Mouse (Mus musculus) limb, embryonic 11.5 days (tissue): ENCODE results near the gene Celf3. TPM values are rescaled to one million over a fixed set of nuclear protein-coding genes. Genes with fewer than 3 reads are reported as not detected.

Experiments used
- ATAC-seq: fragments of 200-750 bp; cut with Nextera tagmentation; 2 replicates; pipeline ENCODE4 v1.8.0; 2017; ENCODE audit warnings: low read depth; ENCODE audit not compliant: insufficient number of reproducible peaks, low FRiP score, low TSS enrichment
- DNase-seq: peaks from one replicate; pipeline ENCODE4 v3.0.0-alpha.2; 2015; ENCODE audit warnings: low spot score
- H3K27ac ChIP-seq: fragments of 300-500 bp; sonication (generic); replicated peaks from 2 replicates; pipeline ENCODE4 v1.5.1; 2014; ENCODE audit warnings: low read depth, mild to moderate bottlenecking, low read length
- H3K27me3 ChIP-seq: fragments of 300-500 bp; sonication (generic); 2 replicates; pipeline ENCODE4 v1.6.1; 2014; ENCODE audit warnings: mild to moderate bottlenecking, low read length, mixed read lengths; ENCODE audit not compliant: control insufficient read depth, insufficient read depth
- H3K36me3 ChIP-seq: fragments of 300-500 bp; sonication (generic); 2 replicates; pipeline ENCODE4 v1.6.1; 2014; ENCODE audit warnings: mild to moderate bottlenecking, low read length, moderate library complexity, mixed read lengths; ENCODE audit not compliant: control insufficient read depth, insufficient read depth
- H3K4me1 ChIP-seq: fragments of 300-500 bp; sonication (generic); 2 replicates; pipeline ENCODE4 v1.6.1; 2014; ENCODE audit warnings: low read length, mixed read lengths; ENCODE audit not compliant: control insufficient read depth, insufficient read depth
- H3K4me2 ChIP-seq: fragments of 300-500 bp; sonication (generic); 2 replicates; pipeline ENCODE4 v1.6.1; 2014; ENCODE audit warnings: low read depth, mild to moderate bottlenecking, moderate library complexity; ENCODE audit not compliant: severe bottlenecking
- H3K4me3 ChIP-seq: fragments of 300-500 bp; sonication (generic); 2 replicates; pipeline ENCODE4 v1.5.1; 2014; ENCODE audit warnings: low read depth, low read length
- H3K9ac ChIP-seq: fragments of 300-500 bp; sonication (generic); 2 replicates; pipeline ENCODE4 v1.6.1; 2014; ENCODE audit warnings: mild to moderate bottlenecking, low read length
- H3K9me3 ChIP-seq: fragments of 300-500 bp; sonication (generic); 2 replicates; pipeline ENCODE4 v1.6.1; 2016; ENCODE audit warnings: low read length; ENCODE audit not compliant: control insufficient read depth
- WGBS: fragments of 180-500 bp; shearing (Covaris S2); extraction: QIAGEN DNeasy Blood & Tissue Kit; methylation state at CpG from one replicate; pipeline ENCODE4 v1.1.7; 2014; 5-methylcytosine and 5-hydroxymethylcytosine counted together
- polyA plus RNA-seq: library from polyadenylated mRNA; unstranded; fragments of >200 nt; fragmentation: Nextera tagmentation; extraction: Ambion mirVana; gene quantifications from 2 replicates; pipeline ENCODE4 v1.2.1, GENCODE M21; 2014

Celf3 gene
- 0.68 and 0.88 TPM in 2 replicates for polyA plus RNA-seq

- Histone ChIP-seq H3K4me2 (no peak within 1 kb of the TSS), H3K4me3 (0 out of 2 replicates have a peak within 1 kb of the TSS, but pooled peaks have one; percentile 3), H3K4me1 (peaks cover 8% of the 10 kb centered on the region; the same call in 1 of the 2 replicates), H3K9me3 (no peaks in the 10 kb centered on the region), H3K27me3 (peaks cover 8% of the 10 kb centered on the region; the same call in 1 of the 2 replicates), H3K36me3 (no peaks in the 10 kb centered on the region), H3K27ac (no peak within 1 kb of the TSS), H3K9ac (no peak within 1 kb of the TSS)
- DNase-seq (peak; percentile 53), ATAC-seq (0 out of 2 replicates have a peak, but pooled peaks have one; percentile 26)
- WGBS = under 1% methylated on average over 12 of the region's 14 CpGs
These were observed at the start of gene Celf3 for GRCm38 (mm10) chr3:94477981-94478422. Celf3 (plus strand) TSS chr3:94478295.

- no peak for ATAC-seq
- H3K9me3 ChIP-seq = no peaks in the 10 kb centered on the region
- 82% methylated on average over 2 of the region's 2 CpGs for WGBS
These were observed 47.1 kb upstream of the Celf3 start for GRCm38 (mm10) chr3:94430980-94431379.

GRCm38 (mm10) chr3:94434305-94434704 is 43.8 kb upstream of the Celf3 start:
- no peaks in the 10 kb centered on the region for H3K4me1 ChIP-seq
- 85% methylated on average over 2 of the region's 2 CpGs for WGBS
- no peak overlapping the region for H3K4me3 ChIP-seq
- H3K27me3 ChIP-seq = no peaks in the 10 kb centered on the region
- ATAC-seq = no peak
- no peak overlapping the region for H3K27ac ChIP-seq
- no peak overlapping the region for H3K9ac ChIP-seq
- H3K9me3 ChIP-seq = no peaks in the 10 kb centered on the region
- no peak overlapping the region for H3K4me2 ChIP-seq
- no peak for DNase-seq
- H3K36me3 ChIP-seq = no peaks in the 10 kb centered on the region

More at GRCm38 (mm10) chr3:94430980-94431379, 47.1 kb upstream of the Celf3 start:
- Histone ChIP-seq H3K27me3 (no peaks in the 10 kb centered on the region), H3K4me2 (no peak overlapping the region), H3K27ac (no peak overlapping the region), H3K4me3 (no peak overlapping the region), H3K9ac (no peak overlapping the region), H3K36me3 (no peaks in the 10 kb centered on the region), H3K4me1 (no peaks in the 10 kb centered on the region)
- no peak for DNase-seq

GRCm38 (mm10) chr3:94436420-94436819 is 41.7 kb upstream of the Celf3 start:
- DNase-seq = no peak
- Histone ChIP-seq H3K4me1 (no peaks in the 10 kb centered on the region), H3K9ac (no peak overlapping the region), H3K27ac (no peak overlapping the region), H3K27me3 (no peaks in the 10 kb centered on the region), H3K4me2 (no peak overlapping the region), H3K9me3 (no peaks in the 10 kb centered on the region), H3K36me3 (no peaks in the 10 kb centered on the region), H3K4me3 (no peak overlapping the region)
- WGBS = 81% methylated on average over 9 of the region's 9 CpGs
- no peak for ATAC-seq

GRCm38 (mm10) chr3:94441182-94441581 is 36.9 kb upstream of the Celf3 start:
- WGBS = 35% methylated on average over 3 of the region's 3 CpGs
- no peak for DNase-seq

GRCm38 (mm10) chr3:94442951-94443596 is 35.0 kb upstream of the Celf3 start, which contains the start of gene Mrpl9:
Mrpl9 (plus strand) TSS chr3:94443318.
- Histone ChIP-seq H3K9ac (peak within 1 kb of the TSS; percentile 73), H3K27me3 (no peaks in the 10 kb centered on the region), H3K9me3 (no peaks in the 10 kb centered on the region), H3K36me3 (peaks cover 11% of the 10 kb centered on the region), H3K4me2 (peak within 1 kb of the TSS; percentile 74), H3K27ac (no peak within 1 kb of the TSS), H3K4me3 (peak within 1 kb of the TSS; percentile 99), H3K4me1 (no peaks in the 10 kb centered on the region)
- WGBS = under 1% methylated on average over 39 of the region's 39 CpGs
- ATAC-seq (peak; percentile 94), DNase-seq (peak; percentile 97)

More at GRCm38 (mm10) chr3:94441182-94441581, 36.9 kb upstream of the Celf3 start:
- no peak overlapping the region for H3K27ac ChIP-seq
- peaks cover 2% of the 10 kb centered on the region; the same call in 1 of the 2 replicates for H3K36me3 ChIP-seq
- H3K4me2 ChIP-seq = no peak overlapping the region
- H3K9me3 ChIP-seq = no peaks in the 10 kb centered on the region
- no peak overlapping the region for H3K9ac ChIP-seq
- H3K4me3 ChIP-seq = no peak overlapping the region
- no peaks in the 10 kb centered on the region for H3K27me3 ChIP-seq
- no peaks in the 10 kb centered on the region for H3K4me1 ChIP-seq
- no peak for ATAC-seq

- Histone ChIP-seq H3K27me3 (no peaks in the 10 kb centered on the region), H3K9ac (peak within 1 kb of the TSS; percentile 73), H3K4me3 (peak within 1 kb of the TSS; percentile 99), H3K4me2 (peak within 1 kb of the TSS; percentile 74), H3K27ac (no peak within 1 kb of the TSS), H3K9me3 (no peaks in the 10 kb centered on the region), H3K4me1 (no peaks in the 10 kb centered on the region), H3K36me3 (peaks cover 14% of the 10 kb centered on the region)
- DNase-seq (no peak), ATAC-seq (no peak)
- WGBS = under 1% methylated on average over 21 of the region's 24 CpGs
These were observed 34.5 kb upstream of the Celf3 start, which contains the start of gene Oaz3 for GRCm38 (mm10) chr3:94443597-94443964. Oaz3 (minus strand) TSS chr3:94443915.

GRCm38 (mm10) chr3:94449377-94449776 is 28.7 kb upstream of the Celf3 start:
- DNase-seq (no peak), ATAC-seq (no peak)
- Histone ChIP-seq H3K4me3 (no peak overlapping the region), H3K27me3 (no peaks in the 10 kb centered on the region), H3K4me2 (no peak overlapping the region), H3K9ac (no peak overlapping the region), H3K36me3 (peaks cover 16% of the 10 kb centered on the region), H3K4me1 (no peaks in the 10 kb centered on the region), H3K27ac (no peak overlapping the region), H3K9me3 (no peaks in the 10 kb centered on the region)
- 90% methylated on average over 2 of the region's 2 CpGs for WGBS
